Mouse (Mus musculus): Measurements from ENCODE around the gene Tomm34.

GRCm38 (mm10) chr2:164070765-164071436, at the start of gene Tomm34:
- TF ChIP-seq CTCF (IDR thresholded peaks at IDR 0.05; ENCODE audit: insufficient read depth, low read length) = no peak
- peak; percentile 99 for TF ChIP-seq POLR2A (IDR thresholded peaks at IDR 0.05; ENCODE audit: borderline replicate concordance, extremely low read depth, low read depth, low read length)
